Mouse (Mus musculus): ENCODE measurements at regions not wholly inside any gene's neighbourhood (a gene's known extent, or its start where the extent isn't known, plus 50 kb on each side); places are given as distances from the start of the nearest gene placed in this dataset.

GRCm38 (mm10) chr10:108072211-108072610 lies 89.8 kb upstream of the Ppp1r12a start:
- 47% methylated on average over 1 of the region's 1 CpGs for WGBS
- Histone ChIP-seq H3K27me3 (replicated peaks) (no peaks in the 10 kb centered on the region), H3K4me1 (peaks cover 3% of the 10 kb centered on the region; the same call in 1 of the 2 replicates), H3K9me3 (no peaks in the 10 kb centered on the region), H3K27ac (no peak overlapping the region), H3K9ac (no peak overlapping the region), H3K4me3 (replicated peaks) (no peak overlapping the region), H3K4me2 (no peak overlapping the region), H3K36me3 (no peaks in the 10 kb centered on the region)
- peak; percentile 65 for ATAC-seq (ENCODE audit: insufficient read depth, low FRiP score, low read depth)

GRCm38 (mm10) chr10:108071424-108071823 lies 90.6 kb upstream of the Ppp1r12a start:
- Histone ChIP-seq H3K36me3 (no peaks in the 10 kb centered on the region), H3K4me1 (peaks cover 4% of the 10 kb centered on the region; the same call in 1 of the 2 replicates), H3K4me2 (no peak overlapping the region), H3K9ac (no peak overlapping the region), H3K27ac (no peak overlapping the region), H3K27me3 (replicated peaks) (no peaks in the 10 kb centered on the region), H3K4me3 (replicated peaks) (no peak overlapping the region), H3K9me3 (no peaks in the 10 kb centered on the region)
- no peak for ATAC-seq (ENCODE audit: insufficient read depth, low FRiP score, low read depth)
- 64% methylated on average over 2 of the region's 2 CpGs for WGBS

- 20% methylated on average over 10 of the region's 10 CpGs for WGBS
- no peak overlapping the region for H3K4me3 ChIP-seq (replicated peaks)
- H3K4me2 ChIP-seq = peak overlapping the region; percentile 32
- H3K36me3 ChIP-seq = no peaks in the 10 kb centered on the region
- H3K27ac ChIP-seq = peak overlapping the region; percentile 54; the same call in 1 of the 2 replicates
- H3K4me1 ChIP-seq = peaks cover 4% of the 10 kb centered on the region; the same call in 1 of the 2 replicates
- H3K9ac ChIP-seq = no peak overlapping the region
- H3K27me3 ChIP-seq (replicated peaks) = no peaks in the 10 kb centered on the region
- no peaks in the 10 kb centered on the region for H3K9me3 ChIP-seq
- peak; percentile 70; the same call in 1 of the 2 replicates for ATAC-seq (ENCODE audit: insufficient read depth, low FRiP score, low read depth)
Measured at GRCm38 (mm10) chr10:108067723-108068122, 94.3 kb upstream of the Ppp1r12a start.

DNA sequence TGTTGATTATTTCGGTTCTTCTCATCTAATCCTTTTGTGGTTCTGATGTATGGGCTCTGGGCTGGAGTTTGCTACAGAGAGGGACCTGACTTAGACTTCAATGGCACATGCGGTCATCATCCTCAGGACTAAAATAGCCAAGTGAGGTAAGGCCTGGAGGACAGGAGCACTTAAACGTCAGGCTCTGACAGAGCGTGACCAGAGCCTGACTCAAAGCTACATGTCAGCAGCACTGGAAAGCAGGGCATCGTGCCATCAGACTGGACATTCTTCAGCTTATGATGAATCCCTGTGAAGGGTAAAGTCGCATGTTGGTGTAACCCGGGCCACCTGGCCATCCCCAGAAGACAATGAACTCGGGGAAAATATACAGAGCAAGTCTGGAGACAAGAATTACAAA lies 95.8 kb upstream of the Ppp1r12a start:
- WGBS = 85% methylated on average over 8 of the region's 8 CpGs
- ATAC-seq (ENCODE audit: insufficient read depth, low FRiP score, low read depth) = no peak

DNA sequence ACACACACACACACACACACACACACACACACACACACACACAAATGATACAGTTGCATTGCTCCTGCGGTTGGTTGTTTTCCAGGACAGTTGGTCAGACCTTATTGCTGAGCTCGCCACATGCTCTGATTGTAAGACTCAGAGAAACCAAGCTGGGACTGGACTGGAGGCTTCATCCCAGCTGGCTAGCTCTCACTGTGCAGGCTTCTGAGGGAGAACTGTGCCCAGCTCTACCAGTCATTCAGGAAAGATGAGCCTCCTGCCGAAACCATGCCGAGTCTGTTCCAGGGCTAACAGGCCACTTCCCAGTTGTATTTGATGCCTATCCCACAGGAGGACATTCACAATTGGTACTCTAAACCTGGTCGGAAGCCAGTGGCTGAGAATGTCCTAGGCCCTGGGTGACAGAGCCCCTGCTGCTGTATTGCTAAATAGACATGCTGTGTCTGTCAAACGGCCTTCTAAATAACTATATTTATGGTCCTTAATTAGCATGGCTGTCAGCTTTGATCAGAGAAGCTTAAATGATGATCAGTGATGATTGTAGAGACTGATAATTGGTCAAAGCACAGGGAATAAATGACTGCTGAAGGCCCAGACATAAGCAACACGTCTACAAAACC lies 100.1 kb upstream of the Ppp1r12a start:
- no peaks in the 10 kb centered on the region for H3K9me3 ChIP-seq
- no peaks in the 10 kb centered on the region for H3K27me3 ChIP-seq (replicated peaks)
- H3K9ac ChIP-seq = no peak overlapping the region
- no peak overlapping the region for H3K27ac ChIP-seq
- 65% methylated on average over 7 of the region's 7 CpGs for WGBS
- no peaks in the 10 kb centered on the region for H3K36me3 ChIP-seq
- H3K4me2 ChIP-seq = no peak overlapping the region
- ATAC-seq (ENCODE audit: insufficient read depth, low FRiP score, low read depth) = no peak
- no peaks in the 10 kb centered on the region for H3K4me1 ChIP-seq
- H3K4me3 ChIP-seq (replicated peaks) = no peak overlapping the region

More for the DNA sequence above, 95.8 kb upstream of the Ppp1r12a start:
- Histone ChIP-seq H3K9me3 (no peaks in the 10 kb centered on the region), H3K4me3 (replicated peaks) (no peak overlapping the region), H3K4me2 (no peak overlapping the region), H3K27ac (no peak overlapping the region), H3K4me1 (peaks cover 4% of the 10 kb centered on the region; the same call in 1 of the 2 replicates), H3K36me3 (no peaks in the 10 kb centered on the region), H3K27me3 (replicated peaks) (no peaks in the 10 kb centered on the region), H3K9ac (no peak overlapping the region)

DNA sequence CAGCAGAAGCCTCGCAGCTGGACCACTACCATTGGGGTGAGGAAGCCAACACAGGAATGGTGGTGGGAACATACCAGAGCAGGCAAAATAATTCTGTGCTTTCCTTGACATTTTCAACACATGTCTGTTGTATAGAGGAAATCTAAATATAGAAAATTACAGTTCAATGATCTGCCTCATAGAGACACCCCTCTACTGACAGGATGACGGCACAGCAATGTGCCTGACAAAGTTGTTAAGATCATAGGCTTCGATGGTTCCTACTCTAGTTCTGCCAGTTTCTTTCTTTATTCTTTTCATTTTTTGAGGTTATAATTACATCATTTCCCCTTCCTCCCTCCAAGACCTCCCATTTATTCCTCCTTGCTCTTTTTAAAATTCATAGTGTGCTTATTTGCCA lies 101.4 kb upstream of the Ppp1r12a start:
- 0 out of 2 replicates have a peak, but pooled peaks have one; percentile 35 for ATAC-seq (ENCODE audit: insufficient read depth, low FRiP score, low read depth)
- WGBS = 56% methylated on average over 3 of the region's 3 CpGs
- Histone ChIP-seq H3K27me3 (replicated peaks) (no peaks in the 10 kb centered on the region), H3K4me1 (no peaks in the 10 kb centered on the region), H3K27ac (no peak overlapping the region), H3K9ac (no peak overlapping the region), H3K4me3 (replicated peaks) (no peak overlapping the region), H3K9me3 (no peaks in the 10 kb centered on the region), H3K4me2 (no peak overlapping the region), H3K36me3 (no peaks in the 10 kb centered on the region)

DNA sequence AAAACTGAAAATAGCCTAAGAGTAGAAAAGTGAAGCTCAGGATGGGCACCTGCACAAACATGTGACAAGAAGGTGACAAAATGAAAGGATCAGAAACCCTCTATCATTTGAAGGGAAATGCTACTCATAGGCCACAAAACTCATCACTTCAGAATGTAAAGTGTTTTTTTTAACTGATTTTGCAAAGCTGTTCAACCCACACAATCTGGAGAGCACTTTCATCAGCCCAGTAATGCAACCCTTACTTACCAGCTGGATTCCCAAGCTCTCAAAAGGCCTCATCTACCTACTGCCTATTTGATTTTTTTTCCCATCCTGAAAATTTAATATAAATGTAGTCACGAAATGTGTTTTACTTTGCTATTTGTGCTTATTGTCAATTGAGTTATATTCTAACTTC lies 110.4 kb upstream of the Ppp1r12a start:
- WGBS = 90% methylated on average over 1 of the region's 1 CpGs
- Histone ChIP-seq H3K27me3 (replicated peaks) (no peaks in the 10 kb centered on the region), H3K9me3 (no peaks in the 10 kb centered on the region), H3K9ac (no peak overlapping the region), H3K36me3 (no peaks in the 10 kb centered on the region), H3K4me1 (no peaks in the 10 kb centered on the region), H3K27ac (no peak overlapping the region), H3K4me2 (no peak overlapping the region), H3K4me3 (replicated peaks) (no peak overlapping the region)
- ATAC-seq (ENCODE audit: insufficient read depth, low FRiP score, low read depth) = no peak

DNA sequence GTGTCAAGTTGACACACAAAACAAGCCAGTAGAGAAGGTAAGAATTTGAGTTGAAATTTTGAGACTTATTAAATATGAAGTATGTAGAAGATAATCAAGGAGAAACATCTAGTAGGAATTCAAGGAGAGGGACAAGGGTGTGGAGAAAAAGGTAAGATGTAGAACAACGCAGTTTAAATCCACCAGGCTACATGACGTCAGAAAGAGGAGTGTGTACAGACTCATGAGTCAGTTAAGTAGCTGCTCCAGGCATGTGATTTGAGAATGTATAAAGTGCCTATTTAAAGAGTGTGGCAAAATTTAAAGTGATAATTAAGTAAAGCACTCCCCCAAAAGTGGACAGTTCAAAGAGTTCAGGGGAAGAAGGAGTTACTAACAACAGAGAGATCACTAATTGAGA lies 113.6 kb upstream of the Ppp1r12a start:
- ATAC-seq (ENCODE audit: insufficient read depth, low FRiP score, low read depth) = no peak
- no peaks in the 10 kb centered on the region for H3K9me3 ChIP-seq
- no peak overlapping the region for H3K4me3 ChIP-seq (replicated peaks)
- H3K27me3 ChIP-seq (replicated peaks) = no peaks in the 10 kb centered on the region
- H3K27ac ChIP-seq = no peak overlapping the region
- H3K4me1 ChIP-seq = no peaks in the 10 kb centered on the region
- no peaks in the 10 kb centered on the region for H3K36me3 ChIP-seq
- H3K9ac ChIP-seq = no peak overlapping the region
- no peak overlapping the region for H3K4me2 ChIP-seq
- 82% methylated on average over 2 of the region's 2 CpGs for WGBS

DNA sequence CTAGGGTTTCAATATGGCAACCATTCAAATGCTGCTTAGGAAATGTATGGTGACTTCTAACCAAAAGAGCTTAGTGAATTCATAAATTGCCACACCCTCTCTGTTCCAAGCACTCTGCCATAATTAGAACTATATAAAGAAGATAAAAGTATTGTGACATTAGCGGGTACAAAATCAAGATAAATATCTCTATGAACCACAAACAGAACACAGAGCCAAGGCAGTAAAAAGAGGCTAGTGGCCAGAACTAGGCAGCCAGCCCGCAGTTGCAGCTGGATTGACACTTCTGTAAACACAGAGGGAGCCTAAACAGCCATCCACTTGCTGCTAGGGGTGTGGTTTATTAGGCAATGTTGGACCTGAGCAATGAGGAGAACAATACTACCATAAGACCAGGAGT lies 118.5 kb upstream of the Ppp1r12a start:
- no peak for ATAC-seq (ENCODE audit: insufficient read depth, low FRiP score, low read depth)
- H3K27ac ChIP-seq = no peak overlapping the region
- no peak overlapping the region for H3K4me2 ChIP-seq
- no peaks in the 10 kb centered on the region for H3K36me3 ChIP-seq
- no peak overlapping the region for H3K4me3 ChIP-seq (replicated peaks)
- no peak overlapping the region for H3K9ac ChIP-seq
- no peaks in the 10 kb centered on the region for H3K27me3 ChIP-seq (replicated peaks)
- no peaks in the 10 kb centered on the region for H3K4me1 ChIP-seq
- H3K9me3 ChIP-seq = no peaks in the 10 kb centered on the region
- 26% methylated on average over 2 of the region's 2 CpGs for WGBS

DNA sequence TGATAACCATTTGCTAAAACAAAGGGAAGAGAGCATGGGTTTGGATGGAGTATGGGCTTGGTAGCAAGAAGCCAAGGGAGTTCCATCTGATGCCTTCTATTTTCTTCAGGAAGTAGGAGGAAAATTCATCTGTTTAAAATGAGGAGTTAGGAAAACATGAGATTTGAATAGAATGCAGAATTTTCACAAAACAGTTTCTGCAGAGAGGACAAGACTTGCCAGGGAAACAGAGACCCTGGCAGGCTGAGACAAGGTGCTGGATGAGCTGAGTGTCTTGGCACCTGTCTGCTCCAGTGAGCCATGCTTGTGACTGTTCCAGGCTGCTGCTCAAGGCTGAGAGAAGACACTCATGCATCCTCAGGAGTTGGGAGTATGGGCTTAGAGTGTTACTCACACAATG lies 122.0 kb upstream of the Ppp1r12a start:
- no peaks in the 10 kb centered on the region for H3K9me3 ChIP-seq
- H3K4me1 ChIP-seq = no peaks in the 10 kb centered on the region
- no peak overlapping the region for H3K4me3 ChIP-seq (replicated peaks)
- H3K27me3 ChIP-seq (replicated peaks) = no peaks in the 10 kb centered on the region
- no peaks in the 10 kb centered on the region for H3K36me3 ChIP-seq
- H3K9ac ChIP-seq = no peak overlapping the region
- no peak overlapping the region for H3K27ac ChIP-seq
- ATAC-seq (ENCODE audit: insufficient read depth, low FRiP score, low read depth) = no peak
- H3K4me2 ChIP-seq = no peak overlapping the region

- 64% methylated on average over 3 of the region's 3 CpGs for WGBS
- Histone ChIP-seq H3K4me1 (no peaks in the 10 kb centered on the region), H3K36me3 (no peaks in the 10 kb centered on the region), H3K4me2 (no peak overlapping the region), H3K27me3 (replicated peaks) (no peaks in the 10 kb centered on the region), H3K9ac (no peak overlapping the region), H3K27ac (no peak overlapping the region), H3K4me3 (replicated peaks) (no peak overlapping the region), H3K9me3 (no peaks in the 10 kb centered on the region)
- ATAC-seq (ENCODE audit: insufficient read depth, low FRiP score, low read depth) = no peak
Measured at GRCm38 (mm10) chr10:108036486-108037109, 124.7 kb upstream of the Otogl start.

GRCm38 (mm10) chr10:108034068-108034467 lies 122.1 kb upstream of the Otogl start:
- Histone ChIP-seq H3K9me3 (no peaks in the 10 kb centered on the region), H3K36me3 (no peaks in the 10 kb centered on the region), H3K9ac (no peak overlapping the region), H3K4me2 (no peak overlapping the region), H3K27ac (no peak overlapping the region), H3K27me3 (replicated peaks) (no peaks in the 10 kb centered on the region), H3K4me3 (replicated peaks) (no peak overlapping the region), H3K4me1 (no peaks in the 10 kb centered on the region)
- ATAC-seq (ENCODE audit: insufficient read depth, low FRiP score, low read depth) = no peak
- 89% methylated on average over 3 of the region's 3 CpGs for WGBS

Data from stomach, embryonic 15.5 days (tissue).